Mouse (Mus musculus) hindbrain, embryonic 11.5 days (tissue): ENCODE data around the gene Popdc3. TPM values are rescaled to one million over a fixed set of nuclear protein-coding genes. Genes with fewer than 3 reads are reported as not detected.
"Not testable (repeated sequence)": the region's sequence is repeated elsewhere in the genome, so short reads cannot be mapped to it uniquely, and the experiment has no call there.

Source experiments
- ATAC-seq: fragments of 200-750 bp; cut with Nextera tagmentation; 2 replicates; pipeline ENCODE4 v1.8.0; 2017; ENCODE audit warnings: mild to moderate bottlenecking, moderate TSS enrichment, moderate library complexity; ENCODE audit not compliant: low FRiP score
- DNase-seq: peaks from one replicate; pipeline ENCODE4 v3.0.0-alpha.2; 2015; ENCODE audit warnings: low spot score
- H3K27ac ChIP-seq: fragments of 300-500 bp; sonication (generic); 2 replicates; pipeline ENCODE4 v1.5.1; 2014; ENCODE audit warnings: mild to moderate bottlenecking, low read depth, low read length
- H3K27me3 ChIP-seq: fragments of 300-500 bp; sonication (generic); 2 replicates; pipeline ENCODE4 v1.6.1; 2014; ENCODE audit warnings: mild to moderate bottlenecking, low read length, moderate library complexity, mixed read lengths; ENCODE audit not compliant: control insufficient read depth, insufficient read depth
- H3K36me3 ChIP-seq: fragments of 300-500 bp; sonication (generic); 2 replicates; pipeline ENCODE4 v1.6.1; 2014; ENCODE audit warnings: mild to moderate bottlenecking, low read length, moderate library complexity, mixed read lengths; ENCODE audit not compliant: control insufficient read depth, insufficient read depth
- H3K4me1 ChIP-seq: fragments of 300-500 bp; sonication (generic); replicated peaks from 2 replicates; pipeline ENCODE4 v1.6.1; 2014; ENCODE audit warnings: low read length, mixed read lengths; ENCODE audit not compliant: control insufficient read depth, insufficient read depth
- H3K4me2 ChIP-seq: fragments of 300-500 bp; sonication (generic); replicated peaks from 2 replicates; pipeline ENCODE4 v1.6.1; 2014; ENCODE audit warnings: mild to moderate bottlenecking, low read depth, low read length
- H3K4me3 ChIP-seq: fragments of 300-500 bp; sonication (generic); 2 replicates; pipeline ENCODE4 v1.5.1; 2014; ENCODE audit warnings: low read depth, low read length
- H3K9ac ChIP-seq: fragments of 300-500 bp; sonication (generic); 2 replicates; pipeline ENCODE4 v1.6.1; 2014; ENCODE audit warnings: low read depth, low read length
- H3K9me3 ChIP-seq: fragments of 300-500 bp; sonication (generic); 2 replicates; pipeline ENCODE4 v1.6.1; 2016; ENCODE audit warnings: low read length; ENCODE audit not compliant: control insufficient read depth
- WGBS: fragments of 180-500 bp; shearing (Covaris S2); extraction: QIAGEN DNeasy Blood & Tissue Kit; methylation state at CpG from one replicate; pipeline ENCODE4 v1.1.7; 2014; 5-methylcytosine and 5-hydroxymethylcytosine counted together
- polyA plus RNA-seq: library from polyadenylated mRNA; unstranded; fragments of >200 nt; fragmentation: Nextera tagmentation; extraction: Ambion mirVana; gene quantifications from 2 replicates; pipeline ENCODE4 v1.2.1, GENCODE M21; 2014

Popdc3 gene
- polyA plus RNA-seq, 1 experiment from 2014 or later = 0.32 TPM

- no peak for DNase-seq
- Histone ChIP-seq H3K9ac (no peak overlapping the region), H3K4me2 (no peak overlapping the region), H3K9me3 (no peaks in the 10 kb centered on the region), H3K27ac (no peak overlapping the region), H3K4me3 (no peak overlapping the region), H3K4me1 (peaks cover 3% of the 10 kb centered on the region; the same call in 1 of the 2 replicates), H3K27me3 (peaks cover 12% of the 10 kb centered on the region), H3K36me3 (no peaks in the 10 kb centered on the region)
- ATAC-seq = no peak
- 52% methylated on average over 7 of the region's 7 CpGs for WGBS
These were observed 110.5 kb downstream of the Popdc3 start for GRCm38 (mm10) chr10:45288351-45288750.

GRCm38 (mm10) chr10:45289218-45290105 is 111.6 kb downstream of the Popdc3 start:
- WGBS = under 1% methylated on average over 71 of the region's 71 CpGs
- ATAC-seq = peak; percentile 82

GRCm38 (mm10) chr10:45290618-45291017 is 112.7 kb downstream of the Popdc3 start:
- Histone ChIP-seq H3K4me1 (peaks cover 3% of the 10 kb centered on the region; the same call in 1 of the 2 replicates), H3K4me2 (no peak overlapping the region), H3K9ac (no peak overlapping the region), H3K9me3 (no peaks in the 10 kb centered on the region), H3K27ac (no peak overlapping the region), H3K36me3 (no peaks in the 10 kb centered on the region), H3K4me3 (no peak overlapping the region), H3K27me3 (peaks cover 12% of the 10 kb centered on the region)
- no peak for ATAC-seq
- no peak for DNase-seq
- 77% methylated on average over 5 of the region's 5 CpGs for WGBS

More at GRCm38 (mm10) chr10:45289218-45290105, 111.6 kb downstream of the Popdc3 start:
- DNase-seq = peak; percentile 61
- Histone ChIP-seq H3K4me3 (peak overlapping the region; percentile 57), H3K27me3 (peaks cover 12% of the 10 kb centered on the region), H3K36me3 (no peaks in the 10 kb centered on the region), H3K4me2 (peak overlapping the region; percentile 98), H3K27ac (no peak overlapping the region), H3K4me1 (peaks cover 3% of the 10 kb centered on the region; the same call in 1 of the 2 replicates), H3K9ac (peak overlapping the region; percentile 53), H3K9me3 (no peaks in the 10 kb centered on the region)

- not testable (repeated sequence) for H3K9me3 ChIP-seq, H3K4me2 ChIP-seq, ATAC-seq, H3K9ac ChIP-seq, H3K36me3 ChIP-seq, DNase-seq, H3K4me1 ChIP-seq, H3K4me3 ChIP-seq, H3K27ac ChIP-seq
- H3K27me3 ChIP-seq = peaks cover 12% of the 10 kb centered on the region
- 75% methylated on average over 4 of the region's 4 CpGs for WGBS
These were observed 114.3 kb downstream of the Popdc3 start for GRCm38 (mm10) chr10:45292159-45292558.

GRCm38 (mm10) chr10:45295093-45295492 is 117.2 kb downstream of the Popdc3 start:
- Histone ChIP-seq H3K4me3 (no peak overlapping the region), H3K4me2 (no peak overlapping the region), H3K9me3 (no peaks in the 10 kb centered on the region), H3K4me1 (no peaks in the 10 kb centered on the region), H3K9ac (no peak overlapping the region), H3K36me3 (no peaks in the 10 kb centered on the region), H3K27me3 (no peaks in the 10 kb centered on the region), H3K27ac (no peak overlapping the region)
- ATAC-seq (no peak), DNase-seq (no peak)
- 83% methylated on average over 5 of the region's 5 CpGs for WGBS

GRCm38 (mm10) chr10:45298503-45298902 is 120.6 kb downstream of the Popdc3 start:
- no peaks in the 10 kb centered on the region for H3K27me3 ChIP-seq
- ATAC-seq (no peak), DNase-seq (no peak)
- no peak overlapping the region for H3K27ac ChIP-seq
- H3K9me3 ChIP-seq = no peaks in the 10 kb centered on the region
- no peaks in the 10 kb centered on the region for H3K4me1 ChIP-seq
- WGBS = 78% methylated on average over 6 of the region's 6 CpGs
- H3K36me3 ChIP-seq = no peaks in the 10 kb centered on the region
- H3K9ac ChIP-seq = no peak overlapping the region
- no peak overlapping the region for H3K4me2 ChIP-seq
- H3K4me3 ChIP-seq = no peak overlapping the region

GRCm38 (mm10) chr10:45299509-45299908 is 121.6 kb downstream of the Popdc3 start:
- Histone ChIP-seq H3K27ac (no peak overlapping the region), H3K27me3 (no peaks in the 10 kb centered on the region), H3K36me3 (no peaks in the 10 kb centered on the region), H3K4me1 (no peaks in the 10 kb centered on the region), H3K9ac (no peak overlapping the region), H3K4me3 (no peak overlapping the region), H3K9me3 (no peaks in the 10 kb centered on the region), H3K4me2 (no peak overlapping the region)
- WGBS = 87% methylated on average over 4 of the region's 4 CpGs
- DNase-seq (no peak), ATAC-seq (no peak)

GRCm38 (mm10) chr10:45303315-45304036 is 125.6 kb downstream of the Popdc3 start:
- Histone ChIP-seq H3K4me3 (no peak overlapping the region), H3K9me3 (no peaks in the 10 kb centered on the region), H3K27me3 (no peaks in the 10 kb centered on the region), H3K9ac (no peak overlapping the region), H3K27ac (no peak overlapping the region), H3K4me2 (no peak overlapping the region), H3K4me1 (no peaks in the 10 kb centered on the region), H3K36me3 (no peaks in the 10 kb centered on the region)
- ATAC-seq (no peak), DNase-seq (no peak)
- WGBS = 83% methylated on average over 14 of the region's 14 CpGs
